Mouse (Mus musculus): ENCODE data around the gene Ptprt.

- TF ChIP-seq CHD2 (IDR thresholded peaks at IDR 0.05; ENCODE audit: low read length) = no peak
- no peak for TF ChIP-seq SMC3 (IDR thresholded peaks at IDR 0.05; ENCODE audit: low read depth, low read length)
- no peak for TF ChIP-seq RCOR1 (IDR thresholded peaks at IDR 0.05; ENCODE audit: low read depth, low read length)
- TF ChIP-seq MAZ (IDR thresholded peaks at IDR 0.05; ENCODE audit: low read depth, low read length) = no peak
- no peak for TF ChIP-seq EP300 (IDR thresholded peaks at IDR 0.05; ENCODE audit: low read depth in 1 of 2, low read length in 2 of 2)
- no peak for TF ChIP-seq TAL1 (IDR thresholded peaks at IDR 0.05; ENCODE audit: low read length)
- no peak for TF ChIP-seq MYC (IDR thresholded peaks at IDR 0.05; ENCODE audit: low read depth, low read length)
- no peak for TF ChIP-seq CTCF (IDR thresholded peaks at IDR 0.05 in 2 of 3, conservative IDR thresholded peaks at IDR 0.05 in 1 of 3; ENCODE audit: control insufficient read depth in 1 of 3, insufficient read depth in 1 of 3, low read depth in 2 of 3, low read length in 3 of 3, poor library complexity in 1 of 3, severe bottlenecking in 1 of 3)
- TF ChIP-seq ELF1 (IDR thresholded peaks at IDR 0.05; ENCODE audit: low read depth, low read length) = no peak
- TF ChIP-seq UBTF (IDR thresholded peaks at IDR 0.05; ENCODE audit: borderline replicate concordance, insufficient read depth, low read depth, low read length) = no peak
Measured at GRCm38 (mm10) chr2:162498191-162498590, 162.8 kb downstream of the Ptprt start.
